Mouse (Mus musculus): ENCODE measurements around the gene Grik3. TPM values are rescaled to one million over a fixed set of nuclear protein-coding genes. Genes with fewer than 3 reads are reported as not detected.
"Not testable (repeated sequence)": the region's sequence is repeated elsewhere in the genome, so short reads cannot be mapped to it uniquely, and the experiment has no call there.

The Grik3 gene
- polyA plus RNA-seq, 1 experiment: 0.08 TPM

DNA sequence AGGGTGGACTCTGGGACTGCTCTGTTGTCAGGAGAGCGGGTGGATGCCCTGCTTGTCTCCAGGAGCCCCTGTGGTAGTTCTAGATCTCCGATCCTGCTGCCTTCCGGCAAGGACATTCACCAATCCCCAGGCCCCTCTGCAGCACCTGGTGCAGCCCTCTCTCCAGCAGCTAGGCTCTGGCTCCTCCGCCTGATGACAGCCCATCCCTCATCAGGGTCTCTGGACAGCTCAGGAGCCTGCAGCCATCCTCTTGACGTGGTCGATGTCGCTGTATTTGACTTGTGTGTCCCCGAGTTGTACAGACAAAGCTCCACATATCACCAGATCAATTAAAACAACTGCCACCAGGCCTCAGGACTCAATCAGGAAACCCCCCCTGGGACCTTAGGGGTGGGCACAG lies 110.1 kb downstream of the Grik3 start:
- no peak overlapping the region for H3K27ac ChIP-seq (ENCODE audit: insufficient read depth, low read depth, low read length)
- no peak overlapping the region for H3K4me3 ChIP-seq (ENCODE audit: insufficient read depth, low read length)
- no peaks in the 10 kb centered on the region for H3K4me1 ChIP-seq (ENCODE audit: control insufficient read depth, insufficient read depth, low read length)
- TF ChIP-seq POLR2A (IDR thresholded peaks at IDR 0.05; ENCODE audit: borderline replicate concordance, low read depth, low read length): no peak
- TF ChIP-seq CTCF (IDR thresholded peaks at IDR 0.05; ENCODE audit: low read depth, low read length): no peak

DNA sequence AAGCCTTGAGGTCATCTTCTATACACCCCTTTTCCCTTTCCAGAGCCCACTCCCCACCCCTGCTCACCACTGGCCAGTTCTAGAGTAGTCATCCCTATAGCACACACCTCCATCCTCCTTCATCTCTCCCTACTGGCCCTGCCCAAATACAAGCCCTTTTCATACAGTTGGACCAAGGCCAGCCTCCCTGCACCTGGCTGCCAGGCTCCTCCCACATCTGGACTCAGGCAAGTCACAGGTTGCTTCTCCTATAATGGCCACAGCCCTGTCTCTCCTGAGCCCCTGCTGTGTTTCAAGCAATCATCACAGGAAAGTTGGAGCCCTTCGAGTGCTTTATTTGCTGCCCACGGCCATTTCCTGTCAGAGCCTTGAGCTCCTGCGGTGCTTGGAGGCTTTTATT lies 110.8 kb downstream of the Grik3 start:
- TF ChIP-seq POLR2A (IDR thresholded peaks at IDR 0.05; ENCODE audit: borderline replicate concordance, low read depth, low read length) (no peak), CTCF (IDR thresholded peaks at IDR 0.05; ENCODE audit: low read depth, low read length) (no peak)
- H3K27ac ChIP-seq (ENCODE audit: insufficient read depth, low read depth, low read length): no peak overlapping the region

DNA sequence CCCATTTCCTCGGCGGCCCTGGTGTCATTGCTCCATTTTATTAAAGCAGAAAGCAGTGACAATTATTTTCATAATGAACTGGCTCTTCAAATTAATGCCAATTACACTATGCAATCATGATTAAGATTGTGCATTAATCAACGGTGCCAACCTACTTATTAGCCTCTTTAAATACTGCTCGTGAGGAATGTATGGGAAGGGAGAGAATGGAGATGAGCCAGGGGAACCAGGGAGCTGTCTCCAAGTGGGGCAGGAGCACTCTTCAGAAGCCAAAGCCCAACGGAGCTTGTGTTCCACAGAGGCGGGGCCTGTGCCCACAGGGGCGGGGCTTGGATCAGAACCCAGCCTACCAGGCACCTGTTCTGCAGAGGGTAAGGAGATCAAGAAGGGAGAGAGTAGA lies 114.0 kb downstream of the Grik3 start:
- H3K27ac ChIP-seq (ENCODE audit: insufficient read depth, low read depth, low read length): no peak overlapping the region
- H3K4me1 ChIP-seq (ENCODE audit: control insufficient read depth, insufficient read depth, low read length): no peaks in the 10 kb centered on the region
- no peak for TF ChIP-seq POLR2A (IDR thresholded peaks at IDR 0.05; ENCODE audit: borderline replicate concordance, low read depth, low read length)
- TF ChIP-seq CTCF (IDR thresholded peaks at IDR 0.05; ENCODE audit: low read depth, low read length): no peak
- H3K4me3 ChIP-seq (ENCODE audit: insufficient read depth, low read length): no peak overlapping the region

More for the DNA sequence above, 110.8 kb downstream of the Grik3 start:
- no peaks in the 10 kb centered on the region for H3K4me1 ChIP-seq (ENCODE audit: control insufficient read depth, insufficient read depth, low read length)
- no peak overlapping the region for H3K4me3 ChIP-seq (ENCODE audit: insufficient read depth, low read length)

DNA sequence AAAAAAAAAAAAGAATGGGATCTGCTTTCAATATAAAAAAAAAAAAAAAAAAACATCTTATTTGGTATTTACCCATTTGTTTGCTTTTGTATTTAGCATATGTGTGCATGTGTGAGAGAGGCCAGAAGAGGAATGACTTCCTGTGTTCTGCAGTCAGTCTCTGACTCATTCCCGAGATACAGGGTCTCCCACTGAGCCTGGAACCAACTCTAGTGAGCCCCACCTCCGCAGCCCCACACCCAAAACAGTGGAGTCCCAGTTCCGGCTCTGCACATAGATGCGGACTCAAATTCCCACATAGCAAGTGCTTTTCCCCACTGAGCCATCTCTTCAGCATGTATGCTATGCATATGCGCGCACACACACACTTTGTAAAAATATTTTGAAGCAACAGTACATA lies 115.6 kb downstream of the Grik3 start:
- H3K4me3 ChIP-seq (ENCODE audit: insufficient read depth, low read length): no peak overlapping the region
- H3K27ac ChIP-seq (ENCODE audit: insufficient read depth, low read depth, low read length): no peak overlapping the region
- TF ChIP-seq CTCF (IDR thresholded peaks at IDR 0.05; ENCODE audit: low read depth, low read length): no peak
- no peaks in the 10 kb centered on the region for H3K4me1 ChIP-seq (ENCODE audit: control insufficient read depth, insufficient read depth, low read length)

DNA sequence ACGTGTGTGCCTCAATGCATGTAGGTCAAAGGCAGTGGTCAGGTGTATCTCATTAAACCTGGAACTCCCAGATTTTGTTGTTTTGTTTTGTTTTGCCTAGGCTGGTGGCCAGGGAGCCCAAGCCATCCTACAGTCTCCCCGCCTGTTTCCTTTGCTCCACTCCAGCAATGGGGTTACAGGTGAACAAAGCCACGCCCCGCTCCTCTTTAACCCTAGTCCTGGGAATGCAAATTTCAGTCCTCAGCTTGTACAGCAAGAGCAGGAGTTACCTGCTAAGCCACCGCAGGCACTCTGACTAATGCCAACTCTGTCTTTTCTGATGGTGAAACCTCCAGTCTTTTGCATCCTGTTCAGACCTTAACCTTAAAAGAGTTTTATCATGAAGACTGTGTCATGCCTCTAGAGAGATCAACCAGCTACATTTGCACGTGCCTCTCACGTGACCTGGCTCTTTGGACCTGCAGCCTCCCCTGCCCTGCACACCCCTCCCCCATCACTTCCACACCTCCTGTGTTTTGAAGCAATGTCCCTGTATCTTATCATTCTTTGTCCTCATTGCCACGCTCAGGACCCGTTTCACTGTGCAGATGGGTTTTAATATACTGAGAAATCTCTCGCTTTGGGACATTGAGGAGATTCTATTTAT lies 117.0 kb downstream of the Grik3 start:
- no peaks in the 10 kb centered on the region for H3K4me1 ChIP-seq (ENCODE audit: control insufficient read depth, insufficient read depth, low read length)
- no peak for TF ChIP-seq POLR2A (IDR thresholded peaks at IDR 0.05; ENCODE audit: borderline replicate concordance, low read depth, low read length)
- TF ChIP-seq CTCF (IDR thresholded peaks at IDR 0.05; ENCODE audit: low read depth, low read length): no peak

DNA sequence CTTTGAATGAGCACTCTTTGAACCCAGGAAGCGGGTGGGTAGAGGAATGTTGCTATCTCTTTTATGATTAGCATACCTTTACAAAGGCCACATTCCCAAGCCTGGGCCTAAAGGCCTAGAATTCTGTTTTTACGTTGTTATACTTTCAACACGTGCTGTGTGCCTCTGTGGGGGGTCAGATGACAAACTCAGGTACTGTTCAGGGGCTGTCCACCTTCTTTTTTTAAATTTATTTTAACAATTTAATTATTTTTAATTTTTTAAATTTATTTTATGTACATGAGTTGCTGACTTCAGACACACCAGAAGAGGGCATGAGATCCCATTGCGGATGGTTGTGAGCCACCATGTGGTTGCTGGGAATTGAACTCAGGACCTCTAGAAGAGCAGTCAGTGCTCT lies 118.4 kb downstream of the Grik3 start:
- not testable (repeated sequence) for H3K4me1 ChIP-seq (ENCODE audit: control insufficient read depth, insufficient read depth, low read length); H3K4me3 ChIP-seq (ENCODE audit: insufficient read depth, low read length); H3K27ac ChIP-seq (ENCODE audit: insufficient read depth, low read depth, low read length)

More for the DNA sequence above, 117.0 kb downstream of the Grik3 start:
- no peak overlapping the region for H3K4me3 ChIP-seq (ENCODE audit: insufficient read depth, low read length)
- H3K27ac ChIP-seq (ENCODE audit: insufficient read depth, low read depth, low read length): no peak overlapping the region

DNA sequence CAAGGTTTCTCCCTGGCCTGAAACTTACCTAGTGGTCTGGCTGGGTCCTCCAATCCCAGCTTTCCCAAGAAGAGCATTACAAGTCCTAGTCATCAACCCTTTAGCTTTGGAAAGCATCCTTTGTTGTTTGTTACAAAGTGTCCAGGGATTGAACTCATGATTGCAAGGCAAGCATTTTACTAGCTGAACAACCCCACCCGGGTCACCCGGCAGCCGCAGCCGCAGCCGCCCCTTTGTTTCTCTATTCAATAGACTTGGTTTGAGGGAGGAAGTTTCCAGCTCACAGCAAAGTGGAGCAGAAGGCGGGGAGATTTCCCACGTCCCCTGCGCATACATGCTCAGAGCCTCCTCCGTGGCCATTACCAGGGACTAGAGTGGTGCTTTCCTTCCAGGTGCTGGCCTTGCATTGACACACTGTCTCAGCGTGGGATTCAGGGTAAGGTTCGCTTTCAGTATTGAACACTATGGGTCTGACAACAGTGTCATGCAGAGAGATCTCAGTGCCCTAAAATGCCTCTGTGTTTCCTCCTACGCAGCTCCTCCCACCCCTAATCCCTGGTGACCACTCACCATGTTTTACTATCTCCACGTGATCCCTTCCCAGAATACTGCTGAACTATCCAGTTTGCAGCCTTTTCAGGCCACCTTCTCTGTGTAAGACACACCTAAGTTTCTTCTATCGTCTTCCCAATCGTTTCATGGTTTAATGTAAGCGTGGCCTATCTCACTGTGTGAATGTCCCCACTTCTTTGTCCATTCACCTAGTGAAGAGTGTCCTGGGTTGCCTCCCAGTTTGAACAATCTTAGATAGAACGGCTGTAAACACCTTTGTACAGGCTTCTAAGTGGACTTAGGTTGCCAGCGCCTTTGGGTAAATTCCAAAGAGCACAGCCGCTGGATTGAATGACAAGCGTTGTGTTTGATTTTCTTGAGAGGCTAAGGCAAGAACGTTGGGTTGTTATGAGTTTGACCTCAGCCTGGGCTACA lies 119.1 kb downstream of the Grik3 start:
- TF ChIP-seq CTCF (IDR thresholded peaks at IDR 0.05; ENCODE audit: low read depth, low read length): no peak
- TF ChIP-seq POLR2A (IDR thresholded peaks at IDR 0.05; ENCODE audit: borderline replicate concordance, low read depth, low read length): no peak
- Histone ChIP-seq H3K4me1 (ENCODE audit: control insufficient read depth, insufficient read depth, low read length) (no peaks in the 10 kb centered on the region), H3K27ac (ENCODE audit: insufficient read depth, low read depth, low read length) (no peak overlapping the region), H3K4me3 (ENCODE audit: insufficient read depth, low read length) (no peak overlapping the region)

DNA sequence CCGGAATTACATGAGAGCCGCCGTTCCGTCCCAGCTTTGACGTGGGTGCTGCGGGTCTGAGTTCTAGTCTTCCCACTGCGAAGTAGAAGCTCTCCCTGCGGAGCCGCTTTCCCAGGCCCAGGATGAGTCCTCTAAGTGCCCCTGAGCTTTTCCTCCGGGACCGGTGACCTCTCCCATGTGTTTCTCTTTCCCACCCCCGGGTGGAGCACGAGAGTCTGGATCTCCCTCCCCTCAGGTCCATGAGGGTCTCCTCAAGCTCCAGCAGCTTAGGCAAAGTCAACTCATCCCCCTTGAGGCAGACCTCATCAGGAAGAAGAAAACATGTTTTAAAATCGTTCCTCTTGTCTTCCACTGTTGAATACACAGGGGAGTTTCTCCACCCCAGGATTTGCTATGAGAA lies 127.4 kb downstream of the Grik3 start:
- TF ChIP-seq POLR2A (IDR thresholded peaks at IDR 0.05; ENCODE audit: borderline replicate concordance, low read depth, low read length) (no peak), CTCF (IDR thresholded peaks at IDR 0.05; ENCODE audit: low read depth, low read length) (no peak)
- Histone ChIP-seq H3K27ac (ENCODE audit: insufficient read depth, low read depth, low read length) (no peak overlapping the region), H3K4me3 (ENCODE audit: insufficient read depth, low read length) (no peak overlapping the region)

DNA sequence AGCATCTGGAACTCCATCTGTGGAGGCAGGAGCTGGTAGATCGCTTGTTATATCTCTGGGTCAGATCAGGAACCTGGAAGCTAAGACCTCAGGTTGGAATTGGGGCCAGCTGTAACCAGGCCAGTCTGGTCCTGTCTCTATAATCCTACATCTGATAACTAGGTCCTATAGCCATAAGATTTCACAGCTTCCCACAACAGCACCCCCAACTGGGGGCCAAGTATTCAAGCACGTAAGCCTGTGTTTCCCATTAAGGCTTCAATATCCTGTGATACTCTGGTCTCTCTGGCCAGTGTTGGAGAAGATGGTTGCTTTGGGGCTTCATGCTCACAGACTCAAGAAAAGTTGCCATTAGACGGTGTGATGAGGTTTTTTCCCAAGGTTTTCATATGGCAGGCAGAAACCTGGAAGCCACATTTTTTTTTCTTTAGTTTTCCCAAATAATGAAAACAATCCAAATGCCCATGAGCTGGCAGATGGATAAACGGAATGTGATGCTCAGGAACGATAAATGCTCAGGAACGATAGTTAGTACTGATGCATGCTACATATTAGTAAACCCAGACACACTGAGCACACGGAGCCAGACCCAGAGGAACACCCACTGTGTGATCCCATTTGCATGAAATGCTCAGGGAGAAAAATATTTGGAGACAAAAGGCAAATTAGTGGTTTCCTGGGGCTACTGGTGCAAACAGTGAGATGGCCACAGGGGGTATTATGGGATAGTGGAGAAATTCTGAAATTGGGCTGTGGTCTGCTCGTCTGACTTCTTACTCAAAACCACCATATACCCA lies 128.2 kb downstream of the Grik3 start:
- TF ChIP-seq CTCF (IDR thresholded peaks at IDR 0.05; ENCODE audit: low read depth, low read length): no peak
- TF ChIP-seq POLR2A (IDR thresholded peaks at IDR 0.05; ENCODE audit: borderline replicate concordance, low read depth, low read length): no peak
- no peak overlapping the region for H3K27ac ChIP-seq (ENCODE audit: insufficient read depth, low read depth, low read length)
- H3K4me1 ChIP-seq (ENCODE audit: control insufficient read depth, insufficient read depth, low read length): no peaks in the 10 kb centered on the region
- H3K4me3 ChIP-seq (ENCODE audit: insufficient read depth, low read length): no peak overlapping the region

More for the DNA sequence above, 127.4 kb downstream of the Grik3 start:
- no peaks in the 10 kb centered on the region for H3K4me1 ChIP-seq (ENCODE audit: control insufficient read depth, insufficient read depth, low read length)
